Mouse (Mus musculus): Measurements from ENCODE around the gene Aldh18a1.
"Not testable (repeated sequence)": the region's sequence is repeated elsewhere in the genome, so short reads cannot be mapped to it uniquely, and the experiment has no call there.

The Aldh18a1 gene

GRCm38 (mm10) chr19:40587491-40588292 is 571 bp downstream of the Aldh18a1 start:
- DNase-seq (ENCODE audit: low read depth in 1 of 2, low spot score in 2 of 2): no peak

- no peak for DNase-seq (ENCODE audit: low read depth in 1 of 2, low spot score in 2 of 2)
These were observed 1.4 kb downstream of the Aldh18a1 start for GRCm38 (mm10) chr19:40586908-40587307.

DNA sequence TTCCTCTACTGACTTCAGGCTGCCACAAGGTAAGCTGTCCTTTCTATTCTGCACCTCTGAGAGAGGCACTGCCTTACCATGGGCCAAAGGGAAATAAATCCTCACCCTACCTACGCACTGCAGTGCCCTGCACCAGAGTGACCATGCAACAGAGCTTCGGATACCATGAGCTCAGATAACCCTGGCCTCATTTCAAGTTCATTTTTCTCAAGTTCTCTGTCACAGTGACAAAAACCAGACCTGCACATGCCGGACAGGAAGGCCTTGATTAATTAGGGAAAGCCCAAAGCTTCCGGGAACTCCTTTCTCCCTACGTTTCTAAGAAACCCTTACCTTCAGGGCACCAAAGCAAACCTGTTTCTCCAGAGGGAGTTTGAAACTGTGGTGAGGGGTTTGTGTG is 6.6 kb downstream of the Aldh18a1 start:
- no peak for DNase-seq (ENCODE audit: low read depth in 1 of 2, low spot score in 2 of 2)

GRCm38 (mm10) chr19:40580902-40581301 is 7.4 kb downstream of the Aldh18a1 start:
- no peak for DNase-seq (ENCODE audit: low read depth in 1 of 2, low spot score in 2 of 2)

- no peak for DNase-seq (ENCODE audit: low read depth in 1 of 2, low spot score in 2 of 2)
These were observed 12.8 kb downstream of the Aldh18a1 start for GRCm38 (mm10) chr19:40575438-40575837.

DNA sequence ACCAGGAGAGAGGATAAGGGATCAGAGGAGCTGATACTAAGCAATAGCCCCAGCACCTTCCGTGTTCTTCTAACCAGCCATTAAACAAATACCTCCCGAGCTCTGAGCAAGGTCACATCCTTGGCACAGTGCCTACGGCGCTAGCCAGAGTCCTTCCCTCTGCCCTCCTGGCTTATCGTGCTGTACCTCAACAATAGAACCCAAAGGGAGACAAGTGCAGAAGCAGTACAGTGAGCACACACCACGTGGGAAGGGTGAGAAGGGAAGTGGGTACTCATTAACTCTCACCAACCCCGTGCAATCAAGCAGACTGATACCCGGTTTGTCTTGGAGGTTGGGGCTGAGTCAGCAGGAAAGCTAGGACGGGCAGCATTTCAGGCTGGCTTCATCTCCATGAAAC is 17.5 kb downstream of the Aldh18a1 start:
- DNase-seq (ENCODE audit: low read depth in 1 of 2, low spot score in 2 of 2): no peak

DNA sequence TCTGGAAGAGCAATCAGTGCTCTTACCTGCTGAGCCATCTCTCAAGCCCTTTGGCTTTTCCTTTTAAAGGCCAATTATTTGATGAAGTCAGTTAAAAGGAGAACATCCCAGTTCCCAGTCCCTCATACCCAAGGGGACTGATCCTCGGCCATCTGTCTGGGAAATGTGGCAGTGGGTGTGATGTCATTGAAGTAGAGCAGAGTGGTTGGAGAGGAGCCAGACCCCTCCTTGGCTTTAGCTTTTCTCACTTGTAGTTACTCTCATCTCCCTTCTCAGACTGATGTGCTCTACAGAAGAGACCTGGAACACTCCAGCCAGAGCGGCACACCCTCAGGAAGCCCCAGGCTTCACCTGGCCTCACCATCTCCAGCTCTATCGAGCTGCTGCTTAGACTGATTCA is 20.6 kb downstream of the Aldh18a1 start:
- DNase-seq (ENCODE audit: low read depth in 1 of 2, low spot score in 2 of 2): no peak

DNA sequence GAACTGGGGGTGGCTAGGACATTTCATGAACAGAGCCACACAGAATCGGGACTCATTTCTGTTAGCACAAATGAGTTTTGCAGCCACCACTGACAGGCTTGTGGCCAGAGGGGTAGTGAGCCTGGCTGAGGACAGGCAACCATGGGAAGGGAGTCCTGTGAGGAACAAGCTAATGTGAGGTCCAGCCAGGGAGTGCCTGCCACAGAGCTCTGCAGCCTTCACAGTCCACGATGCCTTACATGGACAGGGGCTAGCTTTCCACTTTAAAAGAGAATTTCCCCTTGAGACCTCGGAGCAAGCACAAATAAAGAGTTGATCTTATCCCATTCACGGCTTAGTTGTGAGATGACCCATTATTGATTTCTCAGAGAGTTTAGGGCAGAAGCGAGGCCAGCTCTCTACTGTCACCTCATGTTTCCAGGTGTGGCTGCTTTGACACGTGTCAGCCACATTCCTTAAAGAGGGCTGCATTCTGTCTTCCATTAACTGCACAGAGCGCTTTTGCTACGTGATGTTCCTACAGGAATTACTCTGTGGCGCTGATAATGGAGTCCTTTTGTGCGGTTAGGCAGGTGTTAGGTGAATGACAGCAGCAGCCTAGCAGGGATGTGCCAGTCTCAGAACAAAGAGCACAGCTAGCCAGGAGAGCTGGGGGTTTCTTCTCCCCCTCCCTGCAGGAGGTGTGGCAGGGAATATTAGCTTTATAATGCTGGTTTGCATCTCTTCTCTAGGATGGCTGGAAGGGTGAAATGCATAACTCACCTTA is 24.2 kb downstream of the Aldh18a1 start:
- DNase-seq (ENCODE audit: low read depth in 1 of 2, low spot score in 2 of 2): no peak

GRCm38 (mm10) chr19:40561521-40561920 is 26.7 kb downstream of the Aldh18a1 start:
- not testable (repeated sequence) for DNase-seq (ENCODE audit: low read depth in 1 of 2, low spot score in 2 of 2)

GRCm38 (mm10) chr19:40556029-40556428 is 32.2 kb downstream of the Aldh18a1 start:
- DNase-seq (ENCODE audit: low read depth in 1 of 2, low spot score in 2 of 2): no peak

DNA sequence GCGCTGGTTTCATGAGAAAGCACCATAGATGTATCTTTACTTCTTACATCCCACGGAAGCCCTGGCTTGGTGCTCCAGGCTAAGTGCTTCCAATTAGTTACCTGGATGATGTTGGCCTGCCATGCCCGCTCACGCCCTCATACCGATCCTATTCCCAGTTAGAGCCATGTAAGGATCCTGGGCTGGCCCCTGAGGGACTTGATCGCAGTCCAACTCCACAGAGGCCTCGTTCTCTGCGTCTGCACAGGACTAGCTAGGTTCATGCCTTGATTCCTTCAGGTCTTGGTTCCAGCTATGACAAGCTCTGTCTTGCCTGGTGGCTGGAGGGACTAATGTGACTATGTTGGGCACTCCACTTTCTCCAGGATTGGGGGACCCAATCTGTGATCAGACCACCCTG is 33.1 kb downstream of the Aldh18a1 start:
- DNase-seq (ENCODE audit: low read depth in 1 of 2, low spot score in 2 of 2): no peak

DNA sequence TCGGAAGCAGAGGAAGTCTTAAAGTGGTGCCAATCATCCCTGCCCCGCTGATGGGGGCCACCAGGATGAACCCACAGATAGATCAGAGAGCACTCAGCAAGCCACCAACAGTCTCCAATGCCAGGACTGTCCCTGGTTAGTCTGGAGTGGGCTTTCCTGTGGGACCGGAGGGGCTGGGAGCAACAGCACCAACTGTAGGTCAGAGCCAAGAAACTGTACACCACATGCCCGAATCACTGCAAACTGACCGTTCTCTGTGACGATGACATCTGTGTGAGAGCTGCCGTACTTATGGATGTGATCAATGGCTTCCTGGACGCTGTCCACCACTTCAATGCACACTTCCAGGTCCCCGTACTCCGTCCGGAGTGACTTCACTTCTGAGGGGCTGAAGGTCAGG is 33.9 kb downstream of the Aldh18a1 start:
- DNase-seq (ENCODE audit: low read depth in 1 of 2, low spot score in 2 of 2): no peak

DNA sequence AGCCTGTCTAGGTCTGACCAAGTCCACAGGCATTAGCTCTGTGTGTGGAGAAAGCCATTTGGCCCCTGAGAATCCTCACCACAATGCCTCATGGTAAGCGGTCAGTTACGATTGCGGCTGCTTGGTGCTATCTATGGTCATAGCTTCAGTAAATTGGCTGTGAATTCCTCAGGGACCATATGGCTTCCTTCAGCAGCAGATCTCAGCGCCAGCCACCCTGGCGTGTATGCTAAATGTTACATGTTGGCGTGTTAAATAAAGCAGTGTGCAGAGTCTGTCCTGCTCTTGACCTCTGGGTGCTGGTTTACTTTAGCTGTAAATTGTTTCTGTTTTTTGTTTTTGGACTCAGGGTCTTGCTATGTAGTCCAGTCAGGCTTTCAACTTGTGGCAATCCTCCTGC is 34.4 kb downstream of the Aldh18a1 start:
- no peak for DNase-seq (ENCODE audit: low read depth in 1 of 2, low spot score in 2 of 2)

DNA sequence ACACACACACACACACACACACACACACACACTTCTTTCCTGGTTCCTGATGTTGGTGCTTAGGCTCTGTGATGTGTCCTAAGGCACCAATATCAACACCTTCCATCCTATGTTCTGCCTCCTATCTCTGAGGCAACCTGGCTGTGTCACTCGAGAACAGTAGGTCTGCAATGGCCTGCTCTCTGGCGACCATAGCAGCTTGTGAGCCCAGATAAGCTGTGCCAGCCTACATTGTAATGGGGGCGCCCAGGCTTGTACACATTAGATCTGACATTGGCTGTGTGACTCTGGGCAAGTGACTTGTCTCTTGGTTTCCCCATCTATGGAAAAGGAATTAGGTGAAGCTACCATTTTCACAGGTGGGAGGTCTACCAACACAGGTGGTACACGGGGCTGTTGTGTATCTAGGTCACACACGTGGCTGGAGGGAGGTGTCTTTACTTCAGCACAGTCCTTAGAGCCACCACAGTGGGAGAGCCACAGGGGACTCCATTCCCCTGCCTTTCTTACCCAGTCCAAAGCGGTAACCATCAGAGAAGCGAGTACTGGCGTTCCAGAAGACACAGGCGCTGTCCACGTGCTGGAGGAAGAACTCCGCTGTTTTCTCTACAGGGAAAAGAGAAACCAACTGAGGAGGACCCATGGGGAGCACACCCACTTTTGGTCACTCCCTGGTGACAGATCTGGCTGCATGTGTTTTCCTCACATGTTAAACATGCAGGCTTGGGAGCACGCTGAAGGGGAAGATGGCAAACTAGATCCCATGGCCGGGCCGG is 35.1 kb downstream of the Aldh18a1 start:
- no peak for DNase-seq (ENCODE audit: low read depth in 1 of 2, low spot score in 2 of 2)

DNA sequence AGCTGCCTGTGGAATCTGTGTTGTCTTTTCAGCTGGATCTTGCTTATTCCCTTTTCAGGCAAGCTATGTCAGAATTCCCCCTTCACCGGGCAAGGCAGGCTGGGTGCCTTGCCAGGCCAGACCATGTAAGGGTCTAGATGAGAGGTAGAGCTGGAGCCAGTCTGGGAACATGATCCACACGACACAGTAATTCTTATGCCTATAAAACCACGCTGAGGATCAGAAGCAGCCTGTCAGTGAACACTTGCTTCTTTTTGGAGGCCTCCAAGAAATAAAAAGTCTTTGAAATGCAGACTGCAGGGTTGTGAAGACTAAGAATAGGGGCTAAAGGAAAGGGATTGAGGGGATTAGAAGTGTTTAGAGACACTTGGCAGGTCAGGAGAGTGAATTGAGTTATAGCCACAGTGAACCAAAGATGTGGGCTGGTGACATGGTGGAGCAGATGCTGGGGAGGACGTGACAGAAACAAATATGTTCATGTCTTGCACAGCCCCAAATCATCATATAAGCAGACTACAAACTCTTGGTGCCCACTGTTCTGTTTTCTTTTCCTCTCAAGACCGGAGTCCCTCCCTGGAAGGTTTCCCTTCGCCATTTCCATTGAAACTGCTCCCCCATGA is 38.6 kb downstream of the Aldh18a1 start:
- no peak for DNase-seq (ENCODE audit: low read depth in 1 of 2, low spot score in 2 of 2)

GRCm38 (mm10) chr19:40548796-40549515 is 39.3 kb downstream of the Aldh18a1 start:
- no peak for DNase-seq (ENCODE audit: low read depth in 1 of 2, low spot score in 2 of 2)

GRCm38 (mm10) chr19:40548386-40548785 is 39.9 kb downstream of the Aldh18a1 start:
- no peak for DNase-seq (ENCODE audit: low read depth in 1 of 2, low spot score in 2 of 2)

GRCm38 (mm10) chr19:40544856-40545255 is 43.4 kb downstream of the Aldh18a1 start:
- no peak for DNase-seq (ENCODE audit: low read depth in 1 of 2, low spot score in 2 of 2)

- no peak for DNase-seq (ENCODE audit: low read depth in 1 of 2, low spot score in 2 of 2)
These were observed 45.5 kb downstream of the Aldh18a1 start for GRCm38 (mm10) chr19:40542776-40543175.

- no peak for DNase-seq (ENCODE audit: low read depth in 1 of 2, low spot score in 2 of 2)
These were observed 51.7 kb downstream of the Aldh18a1 start for GRCm38 (mm10) chr19:40536526-40536925.

DNA sequence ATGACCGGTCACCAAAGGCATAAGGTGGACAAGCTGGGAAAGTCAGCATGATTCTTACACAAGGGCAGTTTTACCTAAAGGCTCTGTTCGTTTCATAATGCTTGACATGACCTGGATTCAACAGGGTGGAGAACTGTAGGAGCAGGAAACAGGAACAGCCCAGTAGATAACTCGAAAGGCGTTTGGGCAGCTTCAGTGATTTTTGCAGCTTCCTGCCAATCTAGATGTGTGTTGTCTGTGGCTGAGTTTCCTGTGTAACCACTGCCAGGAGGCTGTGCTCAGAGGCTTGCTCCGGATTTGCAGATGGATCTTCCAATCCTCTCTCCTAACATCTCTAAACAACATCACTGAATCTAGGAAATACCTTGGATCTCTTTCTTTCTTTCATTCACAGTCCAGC is 55.7 kb downstream of the Aldh18a1 start:
- DNase-seq (ENCODE audit: low read depth in 1 of 2, low spot score in 2 of 2): no peak

All from monocyte, adult 2 months (primary cell).